ENCODE assay signal across 10 mouse cellular contexts in the genomic region with DNA sequence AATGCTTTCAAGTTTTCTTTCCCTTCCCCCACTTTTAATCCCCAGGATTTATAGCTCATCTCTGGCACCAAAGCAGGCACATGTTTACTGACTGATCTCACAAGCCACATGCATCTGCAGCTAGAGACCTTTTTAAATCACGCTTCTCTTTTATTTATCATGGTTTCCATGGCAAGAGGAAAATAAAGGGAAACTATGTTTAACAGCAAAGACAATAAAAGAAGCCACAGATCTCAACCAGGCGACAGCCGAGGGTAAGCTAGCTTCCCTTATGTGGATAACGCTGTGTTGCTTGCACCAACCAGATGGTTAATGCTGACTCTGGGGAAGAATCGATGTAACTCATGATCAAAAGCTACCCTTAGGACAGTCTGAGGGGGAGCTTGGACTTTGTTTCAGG.
DNase-seq lines count a peak whose midpoint lies in the region; ATAC-seq and TF ChIP-seq lines count a peak whose summit lies in the region.
"Had no signal": no experiment of that assay in that cellular context is flagged by ENCODE, and none has a peak within 500 bp of the region (broad histone marks: within the 10 kb centered on the region; RNA-seq: fewer than 3 reads in every experiment).

No protein-coding gene starts in this region.

- TF ChIP-seq EP300 in CH12.LX (IDR thresholded peaks at IDR 0.05; ENCODE audit: low read length): no peak

- H3K36me3 ChIP-seq in lung, embryonic 16.5 days (ENCODE audit: control insufficient read depth, insufficient read depth, low read length): no peaks in the 10 kb centered on the region
- no peaks in the 10 kb centered on the region for H3K36me3 ChIP-seq in CH12.LX (replicated peaks in 1 of 2; ENCODE audit: control insufficient read depth in 1 of 2, insufficient read depth in 1 of 2, low read length in 1 of 2)
- H3K36me3 ChIP-seq in embryonic facial prominence, embryonic 15.5 days: no peaks in the 10 kb centered on the region
- no peaks in the 10 kb centered on the region for H3K36me3 ChIP-seq in neural tube, embryonic 13.5 days
- H3K36me3 ChIP-seq in heart, embryonic 11.5 days (ENCODE audit: control insufficient read depth, insufficient read depth, low read length): no peaks in the 10 kb centered on the region
- H3K36me3 ChIP-seq: embryonic facial prominence, embryonic 12.5 days had no signal

- in situ Hi-C loops in CH12.LX (cut with MboI; ENCODE audit: low pct_ligation_motif_present, low pct_unique_long_range_greater_than_20kb, low sequenced_read_pairs): no loop called here

- no peak overlapping the region for H3K4me2 ChIP-seq in lung, embryonic 16.5 days (ENCODE audit: low read depth, low read length)
- peak overlapping the region; percentile 86 for H3K4me2 ChIP-seq in CH12.LX (ENCODE audit: insufficient read depth, low read depth, poor library complexity, severe bottlenecking)
- no peak overlapping the region for H3K4me2 ChIP-seq in embryonic facial prominence, embryonic 15.5 days (replicated peaks)
- no peak overlapping the region for H3K4me2 ChIP-seq in neural tube, embryonic 13.5 days
- H3K4me2 ChIP-seq in heart, embryonic 11.5 days: no peak overlapping the region
- H3K4me2 ChIP-seq: embryonic facial prominence, embryonic 12.5 days had no signal

- H3K27me3 ChIP-seq in lung, embryonic 16.5 days (ENCODE audit: control insufficient read depth, insufficient read depth, low read depth, low read length): no peaks in the 10 kb centered on the region
- no peaks in the 10 kb centered on the region for H3K27me3 ChIP-seq in CH12.LX (replicated peaks)
- H3K27me3 ChIP-seq in embryonic facial prominence, embryonic 15.5 days: no peaks in the 10 kb centered on the region
- H3K27me3 ChIP-seq in neural tube, embryonic 13.5 days: no peaks in the 10 kb centered on the region
- H3K27me3 ChIP-seq in heart, embryonic 11.5 days (ENCODE audit: control insufficient read depth, insufficient read depth, low read length): no peaks in the 10 kb centered on the region
- H3K27me3 ChIP-seq: embryonic facial prominence, embryonic 12.5 days had no signal

- TF ChIP-seq POLR2A in CH12.LX (IDR thresholded peaks at IDR 0.05; ENCODE audit: low read depth, low read length): no peak

- H3K9me3 ChIP-seq in lung, embryonic 16.5 days (ENCODE audit: control insufficient read depth, low read length): no peaks in the 10 kb centered on the region
- H3K9me3 ChIP-seq in CH12.LX (replicated peaks; ENCODE audit: low read length): no peaks in the 10 kb centered on the region
- H3K9me3 ChIP-seq in embryonic facial prominence, embryonic 15.5 days (replicated peaks): no peaks in the 10 kb centered on the region
- no peaks in the 10 kb centered on the region for H3K9me3 ChIP-seq in neural tube, embryonic 13.5 days
- H3K9me3 ChIP-seq in heart, embryonic 11.5 days (replicated peaks; ENCODE audit: control insufficient read depth, low read length): no peaks in the 10 kb centered on the region
- H3K9me3 ChIP-seq: embryonic facial prominence, embryonic 12.5 days had no signal

- ATAC-seq in lung, embryonic 16.5 days (ENCODE audit: low read depth): peak; percentile 72
- no peak for ATAC-seq in embryonic facial prominence, embryonic 15.5 days (ENCODE audit: insufficient number of reproducible peaks, low FRiP score, low TSS enrichment, low read depth)
- peak; percentile 86 for ATAC-seq in neural tube, embryonic 13.5 days (ENCODE audit: low read depth)
- ATAC-seq in heart, embryonic 11.5 days (replicated peaks; ENCODE audit: insufficient number of reproducible peaks, low FRiP score, low TSS enrichment): no peak

- no peak overlapping the region for H3K27ac ChIP-seq in lung, embryonic 16.5 days (ENCODE audit: low read length)
- peak overlapping the region; percentile 90; the same call in 1 of the 2 replicates for H3K27ac ChIP-seq in CH12.LX (ENCODE audit: insufficient read depth, low read depth)
- H3K27ac ChIP-seq in embryonic facial prominence, embryonic 15.5 days (replicated peaks): peak overlapping the region; percentile 58
- H3K27ac ChIP-seq in neural tube, embryonic 13.5 days (replicated peaks): no peak overlapping the region
- H3K27ac ChIP-seq in heart, embryonic 11.5 days (ENCODE audit: low read depth, low read length): no peak overlapping the region
- H3K27ac ChIP-seq: embryonic facial prominence, embryonic 12.5 days had no signal

- H3K9ac ChIP-seq in lung, embryonic 16.5 days (ENCODE audit: low read length): no peak overlapping the region
- peak overlapping the region; percentile 69 for H3K9ac ChIP-seq in CH12.LX (ENCODE audit: insufficient read depth, low read depth)
- no peak overlapping the region for H3K9ac ChIP-seq in embryonic facial prominence, embryonic 15.5 days
- no peak overlapping the region for H3K9ac ChIP-seq in neural tube, embryonic 13.5 days
- H3K9ac ChIP-seq in heart, embryonic 11.5 days (ENCODE audit: low read depth, low read length): no peak overlapping the region
- H3K9ac ChIP-seq: embryonic facial prominence, embryonic 12.5 days had no signal

- no peak for TF ChIP-seq CTCF in CH12.LX (conservative IDR thresholded peaks at IDR 0.05 in 1 of 2, IDR thresholded peaks at IDR 0.05 in 1 of 2; ENCODE audit: low read depth in 2 of 2, low read length in 2 of 2)

- H3K4me1 ChIP-seq in lung, embryonic 16.5 days (replicated peaks; ENCODE audit: control insufficient read depth, insufficient read depth, low read length): no peaks in the 10 kb centered on the region
- peaks cover 19 to 32% of the 10 kb centered on the region in 2 experiments for H3K4me1 ChIP-seq in CH12.LX (ENCODE audit: control insufficient read depth in 1 of 2, insufficient read depth in 2 of 2)
- H3K4me1 ChIP-seq in embryonic facial prominence, embryonic 15.5 days: peaks cover 13% of the 10 kb centered on the region
- peaks cover 16% of the 10 kb centered on the region for H3K4me1 ChIP-seq in neural tube, embryonic 13.5 days (replicated peaks)
- H3K4me1 ChIP-seq in heart, embryonic 11.5 days (ENCODE audit: control insufficient read depth, insufficient read depth, low read length): no peaks in the 10 kb centered on the region
- H3K4me1 ChIP-seq: embryonic facial prominence, embryonic 12.5 days had no signal

- no peak overlapping the region for H3K4me3 ChIP-seq in lung, embryonic 16.5 days (ENCODE audit: low read length)
- no peak overlapping the region for H3K4me3 ChIP-seq in CH12.LX (replicated peaks in 1 of 3; ENCODE audit: low read depth in 2 of 3, low read length in 2 of 3, poor library complexity in 1 of 3)
- H3K4me3 ChIP-seq in embryonic facial prominence, embryonic 15.5 days (replicated peaks): no peak overlapping the region
- H3K4me3 ChIP-seq in neural tube, embryonic 13.5 days: no peak overlapping the region
- H3K4me3 ChIP-seq in heart, embryonic 11.5 days (ENCODE audit: low read depth, low read length): no peak overlapping the region
- H3K4me3 ChIP-seq: embryonic facial prominence, embryonic 12.5 days had no signal

- TF ChIP-seq RAD21 in CH12.LX (IDR thresholded peaks at IDR 0.05; ENCODE audit: low read depth, low read length): no peak

- no peak for DNase-seq in lung, adult 18-20 months
- DNase-seq in CH12.LX (ENCODE audit: extremely low read depth): peak; percentile 35
- no peak for DNase-seq in right cerebral cortex, adult 2 months (ENCODE audit: low spot score in 2 of 2)
- no peak for DNase-seq in cerebellum, postnatal 36 days
- DNase-seq: right cerebral cortex, postnatal 25 days had no signal

- dilution Hi-C loops in CH12.LX (cut with MboI; ENCODE audit: extremely low pct_ligation_motif_present, extremely low pct_unique_long_range_greater_than_20kb, low sequenced_read_pairs): no loop called here

- 46% methylated on average over 5 of the region's 5 CpGs for WGBS in lung, embryonic 16.5 days
- WGBS in embryonic facial prominence, embryonic 15.5 days: 40% methylated on average over 5 of the region's 5 CpGs
- 16% methylated on average over 5 of the region's 5 CpGs for WGBS in neural tube, embryonic 13.5 days
- 77% methylated on average over 5 of the region's 5 CpGs for WGBS in heart, embryonic 11.5 days (ENCODE audit: insufficient replicate concordance)

- no peaks in the 10 kb centered on the region for H3K79me2 ChIP-seq in CH12.LX (replicated peaks; ENCODE audit: control insufficient read depth, extremely low read depth, insufficient read depth, poor library complexity, severe bottlenecking)

TF ChIP-seq in CH12.LX, 34 proteins besides CTCF, POLR2A, EP300 and RAD21:
- TF ChIP-seq ETS1 (conservative IDR thresholded peaks at IDR 0.05; ENCODE audit: low read depth, low read length) (no peak), BHLHE40 (IDR thresholded peaks at IDR 0.05; ENCODE audit: low read depth, low read length) (peak; percentile 42; the same call in 1 of the 2 replicates), MAX (IDR thresholded peaks at IDR 0.05; ENCODE audit: low read length) (0 out of 2 replicates have a peak, but pooled peaks have one; percentile 20)

Comparison
In these comparisons a context has a peak if more than half of its experiments do, and no peak if none do; other contexts are left out.
1. ATAC-seq: peak in lung, embryonic 16.5 days (single experiment) and neural tube, embryonic 13.5 days (single experiment); none in embryonic facial prominence, embryonic 15.5 days (single experiment) and heart, embryonic 11.5 days (single experiment).
2. H3K27ac ChIP-seq: peak in CH12.LX (single experiment) and embryonic facial prominence, embryonic 15.5 days (single experiment); none in lung, embryonic 16.5 days (single experiment), neural tube, embryonic 13.5 days (single experiment) and heart, embryonic 11.5 days (single experiment).